Mouse (Mus musculus) thymus, postnatal 36 days (tissue): ENCODE results near the gene Sprr2f.

ENCODE experiments used
- DNase-seq, 2 experiments: peaks; one replicate each; pipeline ENCODE4 v3.0.0; 2022; ENCODE audit warnings: mixed read lengths in 2 of 2

Sprr2f gene

GRCm38 (mm10) chr3:92364887-92365286 lies at the start of gene Sprr2f:
Gene Sprr2f (plus strand): TSS chr3:92365187.
- DNase-seq, result no peak

DNA sequence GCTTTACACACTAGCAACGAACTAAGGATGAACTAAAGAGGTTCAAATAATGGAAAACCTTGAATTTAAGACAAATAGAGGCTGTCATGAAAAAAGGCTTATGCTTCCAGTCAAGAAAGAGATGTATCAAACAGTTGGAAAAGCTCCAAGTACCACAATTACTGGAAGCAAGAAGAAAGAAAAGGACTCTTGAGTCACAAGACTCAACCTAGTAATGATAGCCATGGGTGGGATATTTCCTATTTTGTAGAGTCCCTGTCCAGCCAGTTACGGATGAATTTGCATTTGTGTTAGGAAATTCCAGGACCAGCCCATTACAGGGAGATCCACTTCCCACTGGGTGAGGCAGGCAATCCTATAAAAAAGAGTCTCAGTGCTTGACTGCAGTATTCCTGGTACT lies 48.7 kb upstream of the Sprr2f start, which contains the start of gene Sprr2b:
Sprr2b (plus strand) TSS at position 301 of the 400 bp plus-strand sequence.
- DNase-seq, result no peak

DNA sequence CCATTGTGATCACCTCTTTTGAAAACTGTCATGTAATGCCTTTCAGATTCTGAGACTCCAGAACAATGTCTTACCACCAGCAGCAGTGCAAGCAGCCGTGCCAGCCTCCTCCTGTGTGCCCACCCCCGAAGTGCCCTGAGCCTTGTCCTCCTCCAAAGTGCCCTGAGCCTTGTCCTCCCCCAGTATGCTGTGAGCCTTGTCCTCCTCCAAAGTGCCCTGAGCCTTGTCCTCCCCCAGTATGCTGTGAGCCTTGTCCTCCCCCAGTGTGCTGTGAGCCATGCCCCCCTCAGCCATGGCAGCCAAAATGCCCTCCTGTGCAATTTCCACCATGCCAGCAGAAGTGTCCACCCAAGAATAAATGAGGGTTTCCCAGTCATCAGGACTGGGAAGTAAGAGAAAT lies 47.6 kb upstream of the Sprr2f start:
- no peak for DNase-seq

DNA sequence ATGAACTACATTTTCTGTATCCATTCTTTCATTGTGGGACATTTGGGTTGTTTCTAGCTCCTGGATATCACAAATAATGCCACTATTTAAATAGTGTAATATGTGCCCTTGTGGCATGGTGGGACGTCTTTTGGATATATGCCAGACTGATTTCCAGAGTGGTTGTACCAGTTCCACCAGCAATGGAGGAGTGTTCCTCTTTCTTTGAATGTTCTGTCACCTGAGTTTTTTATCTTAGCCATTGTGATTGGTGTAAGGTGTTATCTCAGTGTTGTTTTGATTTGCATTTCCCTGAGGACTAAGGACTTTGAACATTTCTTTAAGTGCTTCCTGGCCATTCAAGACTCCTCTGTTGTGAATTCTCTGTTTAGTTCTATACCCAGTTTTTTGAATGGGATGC lies 28.7 kb upstream of the Sprr2f start:
- no peak for DNase-seq

GRCm38 (mm10) chr3:92338840-92339239 lies 26.1 kb upstream of the Sprr2f start, which contains the start of gene Sprr2d:
Gene Sprr2d (plus strand): TSS chr3:92339140.
- DNase-seq, result no peak

DNA sequence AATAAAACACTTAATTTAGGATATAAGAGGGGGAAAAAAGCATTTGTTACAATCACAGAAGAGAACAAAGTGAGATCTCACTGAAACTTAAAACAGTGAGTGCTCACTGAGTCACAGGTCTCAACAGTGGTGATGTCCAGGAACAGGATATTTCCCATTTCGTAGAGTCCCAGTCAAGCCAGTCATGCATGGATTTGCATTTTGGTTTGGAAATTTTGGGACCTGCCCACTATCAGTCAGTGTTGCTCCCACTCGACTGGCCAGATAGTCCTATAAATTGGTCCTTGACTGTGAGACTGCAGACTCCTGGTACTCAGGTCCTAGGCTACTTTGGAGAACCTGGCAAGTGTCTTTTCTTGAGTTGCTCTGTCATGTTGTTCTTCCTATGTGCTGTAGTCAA lies 13.1 kb upstream of the Sprr2f start, which contains the start of gene Sprr2e:
Sprr2e (plus strand) TSS at position 301 of the 400 bp plus-strand sequence.
- DNase-seq, result no peak

DNA sequence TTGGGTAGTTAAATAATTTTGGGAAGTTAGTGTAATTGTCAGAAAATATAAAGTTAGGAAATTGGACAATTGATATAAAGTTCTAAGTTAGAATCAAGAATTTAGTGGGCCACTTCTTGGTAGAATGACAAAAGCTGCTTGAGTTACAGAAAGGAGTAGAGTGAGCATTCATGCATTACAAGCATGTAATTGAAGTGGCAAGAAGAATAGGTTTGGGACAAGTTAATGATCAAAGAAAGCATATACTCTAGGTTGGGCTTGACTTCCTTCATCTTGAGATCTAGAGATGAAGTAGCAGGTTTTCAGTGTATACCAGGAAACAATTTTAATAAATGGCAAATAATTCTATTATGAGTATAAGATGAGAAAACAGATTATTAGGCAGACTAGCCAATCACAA lies 3.4 kb upstream of the Sprr2f start:
- no peak for DNase-seq

DNA sequence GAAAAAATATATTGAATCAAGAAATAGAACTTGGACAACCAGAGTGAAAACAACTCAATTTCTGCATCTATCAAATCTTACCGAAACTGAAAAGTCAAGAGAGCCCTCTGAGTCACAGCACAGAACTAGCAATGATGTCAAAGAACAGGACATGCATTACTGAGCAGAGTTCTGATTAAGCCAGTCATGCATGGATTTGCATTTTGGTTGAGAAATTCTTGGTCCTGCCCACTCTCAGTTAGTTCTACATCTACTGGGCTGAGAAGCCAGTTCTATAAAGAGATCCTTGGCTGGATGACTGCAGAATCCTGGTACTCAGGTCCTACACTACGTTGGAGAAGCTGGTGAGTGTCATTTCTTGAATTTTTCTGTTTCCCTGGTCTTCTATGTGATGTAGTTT lies 8.6 kb downstream of the Sprr2f start:
- no peak for DNase-seq

DNA sequence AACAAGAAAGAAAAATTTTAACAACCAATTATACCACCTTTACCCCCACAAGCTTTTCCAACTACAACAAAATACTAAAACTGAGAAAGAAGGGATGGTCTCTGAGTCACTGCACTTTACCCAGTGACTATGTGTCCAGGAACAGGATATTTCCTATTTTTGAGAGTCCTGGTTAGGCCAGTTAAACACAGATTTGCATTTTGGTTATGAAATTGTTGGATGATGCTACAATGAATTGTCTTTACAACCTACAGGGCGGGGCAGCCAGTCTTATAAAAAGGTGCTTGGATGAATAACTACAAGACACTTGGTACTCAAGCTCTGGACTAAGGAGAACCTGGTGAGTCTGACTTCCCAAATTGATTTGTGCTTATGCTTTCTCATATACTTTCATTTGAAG lies 20.4 kb downstream of the Sprr2f start, which contains the start of gene Sprr2h:
Sprr2h (plus strand) TSS at position 301 of the 400 bp plus-strand sequence.
- no peak for DNase-seq

DNA sequence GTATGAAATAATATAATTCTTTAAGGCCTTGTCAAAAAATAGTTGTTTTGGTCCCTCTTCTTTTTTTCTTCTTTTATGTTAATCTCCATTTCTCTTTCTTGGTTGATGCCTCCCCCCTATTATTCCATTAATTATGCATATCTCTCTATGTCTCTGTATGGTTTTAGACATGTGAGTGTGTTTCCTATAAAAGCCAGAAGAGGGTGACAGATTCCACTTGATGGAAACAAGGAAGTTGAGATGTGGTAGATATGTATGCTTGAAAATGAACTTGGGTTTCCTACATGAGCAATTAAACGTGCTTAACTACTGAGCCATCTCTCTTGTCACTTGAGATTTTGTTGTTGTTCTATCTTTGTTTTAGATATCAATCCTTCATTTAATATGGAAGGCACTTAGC lies 29.3 kb downstream of the Sprr2f start:
- no peak for DNase-seq

DNA sequence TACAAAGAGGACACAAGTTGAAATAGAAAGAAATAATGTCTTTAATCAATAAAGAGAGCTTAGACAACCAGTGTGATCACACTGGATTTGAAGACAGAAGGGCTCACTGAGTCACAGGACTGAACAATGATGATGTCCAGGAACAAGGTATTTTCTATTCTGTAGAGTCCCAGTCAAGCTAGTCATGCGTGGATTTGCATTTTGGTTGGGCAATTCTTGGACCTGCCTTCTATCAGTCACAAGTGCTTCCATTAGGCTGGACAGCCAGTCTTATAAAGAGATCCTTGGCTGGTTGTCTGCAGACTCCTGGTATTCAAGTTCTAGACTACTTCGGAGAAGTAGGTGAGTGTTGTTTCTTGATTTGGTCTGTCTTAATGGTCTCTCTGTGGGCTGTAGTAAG lies 42.7 kb downstream of the Sprr2f start, which contains the start of gene Sprr2i:
Sprr2i (plus strand) TSS at position 301 of the 400 bp plus-strand sequence.
- DNase-seq, result no peak
